Mouse (Mus musculus): ENCODE results near the gene Slco3a1. TPM values are rescaled to one million over a fixed set of nuclear protein-coding genes. Genes with fewer than 3 reads are reported as not detected.
A peak's percentile ranks its signal among the peaks of the same experiment; 100 is the strongest.

Gene Slco3a1
- polyA plus RNA-seq, 1 experiment from 2014 or later: 10.4 TPM

- DNase-seq (ENCODE audit: low spot score): no peak
- H3K4me2 ChIP-seq (replicated peaks; ENCODE audit: low read depth, low read length): no peak overlapping the region
- no peaks in the 10 kb centered on the region for H3K36me3 ChIP-seq (ENCODE audit: control insufficient read depth, insufficient read depth, low read length)
- ATAC-seq (ENCODE audit: low FRiP score): no peak
- H3K27me3 ChIP-seq (ENCODE audit: control insufficient read depth, insufficient read depth, low read length): no peaks in the 10 kb centered on the region
- 85% methylated on average over 2 of the region's 2 CpGs for WGBS
- H3K9ac ChIP-seq (ENCODE audit: low read depth, low read length): no peak overlapping the region
- H3K4me3 ChIP-seq (ENCODE audit: low read depth, low read length): no peak overlapping the region
- no peaks in the 10 kb centered on the region for H3K4me1 ChIP-seq (replicated peaks; ENCODE audit: control insufficient read depth, insufficient read depth, low read length)
- H3K9me3 ChIP-seq (ENCODE audit: control insufficient read depth, low read length): no peaks in the 10 kb centered on the region
- no peak overlapping the region for H3K27ac ChIP-seq (ENCODE audit: low read depth, low read length)
Observed at GRCm38 (mm10) chr7:74266511-74267168, 287.9 kb downstream of the Slco3a1 start.

GRCm38 (mm10) chr7:74256291-74256690, 298.3 kb downstream of the Slco3a1 start:
- Histone ChIP-seq H3K27ac (ENCODE audit: low read depth, low read length) (no peak overlapping the region), H3K4me1 (replicated peaks; ENCODE audit: control insufficient read depth, insufficient read depth, low read length) (no peaks in the 10 kb centered on the region), H3K4me3 (ENCODE audit: low read depth, low read length) (no peak overlapping the region), H3K9me3 (ENCODE audit: control insufficient read depth, low read length) (no peaks in the 10 kb centered on the region), H3K27me3 (ENCODE audit: control insufficient read depth, insufficient read depth, low read length) (no peaks in the 10 kb centered on the region), H3K9ac (ENCODE audit: low read depth, low read length) (no peak overlapping the region), H3K36me3 (ENCODE audit: control insufficient read depth, insufficient read depth, low read length) (no peaks in the 10 kb centered on the region), H3K4me2 (replicated peaks; ENCODE audit: low read depth, low read length) (no peak overlapping the region)
- ATAC-seq (ENCODE audit: low FRiP score): no peak
- 85% methylated on average over 3 of the region's 3 CpGs for WGBS
- no peak for DNase-seq (ENCODE audit: low spot score)

GRCm38 (mm10) chr7:74252066-74252465, 302.5 kb downstream of the Slco3a1 start:
- no peak overlapping the region for H3K27ac ChIP-seq (ENCODE audit: low read depth, low read length)
- no peaks in the 10 kb centered on the region for H3K4me1 ChIP-seq (replicated peaks; ENCODE audit: control insufficient read depth, insufficient read depth, low read length)
- no peaks in the 10 kb centered on the region for H3K36me3 ChIP-seq (ENCODE audit: control insufficient read depth, insufficient read depth, low read length)
- H3K4me3 ChIP-seq (ENCODE audit: low read depth, low read length): no peak overlapping the region
- H3K4me2 ChIP-seq (replicated peaks; ENCODE audit: low read depth, low read length): no peak overlapping the region
- WGBS: 84% methylated on average over 2 of the region's 2 CpGs
- ATAC-seq (ENCODE audit: low FRiP score) (no peak), DNase-seq (ENCODE audit: low spot score) (no peak)
- H3K27me3 ChIP-seq (ENCODE audit: control insufficient read depth, insufficient read depth, low read length): no peaks in the 10 kb centered on the region
- no peak overlapping the region for H3K9ac ChIP-seq (ENCODE audit: low read depth, low read length)
- H3K9me3 ChIP-seq (ENCODE audit: control insufficient read depth, low read length): no peaks in the 10 kb centered on the region

GRCm38 (mm10) chr7:74241236-74241635, 313.3 kb downstream of the Slco3a1 start:
- no peak overlapping the region for H3K4me2 ChIP-seq (replicated peaks; ENCODE audit: low read depth, low read length)
- ATAC-seq (ENCODE audit: low FRiP score) (no peak), DNase-seq (ENCODE audit: low spot score) (no peak)
- no peak overlapping the region for H3K4me3 ChIP-seq (ENCODE audit: low read depth, low read length)
- H3K27ac ChIP-seq (ENCODE audit: low read depth, low read length): no peak overlapping the region; the same call in 1 of the 2 replicates
- no peaks in the 10 kb centered on the region for H3K36me3 ChIP-seq (ENCODE audit: control insufficient read depth, insufficient read depth, low read length)
- H3K9ac ChIP-seq (ENCODE audit: low read depth, low read length): no peak overlapping the region
- H3K4me1 ChIP-seq (replicated peaks; ENCODE audit: control insufficient read depth, insufficient read depth, low read length): 0 out of 2 replicates have a peak, but pooled peaks cover 6% of the 10 kb centered on the region
- no peaks in the 10 kb centered on the region for H3K9me3 ChIP-seq (ENCODE audit: control insufficient read depth, low read length)
- 80% methylated on average over 3 of the region's 3 CpGs for WGBS
- H3K27me3 ChIP-seq (ENCODE audit: control insufficient read depth, insufficient read depth, low read length): no peaks in the 10 kb centered on the region

GRCm38 (mm10) chr7:74240459-74241172, 314.0 kb downstream of the Slco3a1 start:
- Histone ChIP-seq H3K4me2 (replicated peaks; ENCODE audit: low read depth, low read length) (no peak overlapping the region), H3K36me3 (ENCODE audit: control insufficient read depth, insufficient read depth, low read length) (no peaks in the 10 kb centered on the region), H3K9ac (ENCODE audit: low read depth, low read length) (no peak overlapping the region), H3K27ac (ENCODE audit: low read depth, low read length) (peak overlapping the region; percentile 47; the same call in 1 of the 2 replicates), H3K27me3 (ENCODE audit: control insufficient read depth, insufficient read depth, low read length) (no peaks in the 10 kb centered on the region), H3K9me3 (ENCODE audit: control insufficient read depth, low read length) (no peaks in the 10 kb centered on the region), H3K4me3 (ENCODE audit: low read depth, low read length) (no peak overlapping the region), H3K4me1 (replicated peaks; ENCODE audit: control insufficient read depth, insufficient read depth, low read length) (0 out of 2 replicates have a peak, but pooled peaks cover 6% of the 10 kb centered on the region)
- 35% methylated on average over 4 of the region's 4 CpGs for WGBS
- DNase-seq (ENCODE audit: low spot score) (peak; percentile 43), ATAC-seq (ENCODE audit: low FRiP score) (peak; percentile 75)

Measured in hindbrain, embryonic 11.5 days (tissue).